Mouse (Mus musculus): ENCODE measurements around the gene Luc7l2.

Gene Luc7l2

GRCm38 (mm10) chr6:38650263-38650937 is 99.3 kb downstream of the Luc7l2 start:
- peak; percentile 50 for DNase-seq (ENCODE audit: low spot score)

All from urinary bladder, postnatal 25 days (tissue).